Mouse (Mus musculus): Measurements from ENCODE around the gene Ifitm2. TPM values are rescaled to one million over a fixed set of nuclear protein-coding genes. Genes with fewer than 3 reads are reported as not detected.

Gene Ifitm2
- 45.2 and 55.6 TPM in 2 replicates for total RNA-seq (2014; rRNA removed)
- 240 and 270 TPM in 2 replicates for polyA plus RNA-seq (2015; fragmentation: Nextera tagmentation; extraction: Ambion mirVana)

- H3K27me3 ChIP-seq (ENCODE audit: insufficient read depth, low read length) = no peaks in the 10 kb centered on the region
- H3K36me3 ChIP-seq (ENCODE audit: insufficient read depth) = no peaks in the 10 kb centered on the region
- 25% methylated on average over 11 of the region's 11 CpGs for WGBS
- ATAC-seq (peak; percentile 79), DNase-seq (peak; percentile 51)
- H3K4me1 ChIP-seq (ENCODE audit: insufficient read depth) = no peaks in the 10 kb centered on the region
- peak within 1 kb of the TSS; percentile 47 for H3K4me2 ChIP-seq (ENCODE audit: low read depth)
- H3K4me3 ChIP-seq (ENCODE audit: low read depth, low read length) = peak within 1 kb of the TSS; percentile 29
- H3K27ac ChIP-seq (ENCODE audit: low read depth, low read length) = no peak within 1 kb of the TSS; the same call in 1 of the 2 replicates
- H3K9me3 ChIP-seq (ENCODE audit: low read length) = no peaks in the 10 kb centered on the region
- no peak for TF ChIP-seq CTCF (IDR thresholded peaks at IDR 0.05; ENCODE audit: low read depth)
- H3K9ac ChIP-seq = peak within 1 kb of the TSS; percentile 22; the same call in 1 of the 2 replicates
Observed at GRCm38 (mm10) chr7:140955758-140956555, at the start of gene Ifitm2, which contains the start of gene Gm45717. Gene Ifitm2, minus strand, starts transcription at chr7:140955987. Gene Gm45717, minus strand, starts transcription at chr7:140955937.

GRCm38 (mm10) chr7:141003248-141004010 lies 47.6 kb upstream of the Ifitm2 start:
- no peaks in the 10 kb centered on the region for H3K36me3 ChIP-seq (ENCODE audit: insufficient read depth)
- no peak overlapping the region for H3K4me3 ChIP-seq (ENCODE audit: low read depth, low read length)
- no peak for ATAC-seq
- no peaks in the 10 kb centered on the region for H3K9me3 ChIP-seq (ENCODE audit: low read length)
- no peak overlapping the region for H3K27ac ChIP-seq (ENCODE audit: low read depth, low read length)
- H3K9ac ChIP-seq = no peak overlapping the region
- H3K27me3 ChIP-seq (ENCODE audit: insufficient read depth, low read length) = no peaks in the 10 kb centered on the region
- no peak overlapping the region for H3K4me2 ChIP-seq (ENCODE audit: low read depth)
- WGBS = 82% methylated on average over 5 of the region's 5 CpGs
- no peak for DNase-seq
- no peak for TF ChIP-seq CTCF (IDR thresholded peaks at IDR 0.05; ENCODE audit: low read depth)
- no peaks in the 10 kb centered on the region for H3K4me1 ChIP-seq (ENCODE audit: insufficient read depth)

- no peak overlapping the region for H3K4me3 ChIP-seq (ENCODE audit: low read depth, low read length)
- no peaks in the 10 kb centered on the region for H3K9me3 ChIP-seq (ENCODE audit: low read length)
- DNase-seq = no peak
- H3K9ac ChIP-seq = no peak overlapping the region
- no peak for ATAC-seq
- no peak for TF ChIP-seq CTCF (IDR thresholded peaks at IDR 0.05; ENCODE audit: low read depth)
- H3K4me1 ChIP-seq (ENCODE audit: insufficient read depth) = no peaks in the 10 kb centered on the region
- WGBS = 76% methylated on average over 15 of the region's 15 CpGs
- no peak overlapping the region for H3K27ac ChIP-seq (ENCODE audit: low read depth, low read length)
- H3K4me2 ChIP-seq (ENCODE audit: low read depth) = no peak overlapping the region
- no peaks in the 10 kb centered on the region for H3K36me3 ChIP-seq (ENCODE audit: insufficient read depth)
- H3K27me3 ChIP-seq (ENCODE audit: insufficient read depth, low read length) = no peaks in the 10 kb centered on the region
Observed at GRCm38 (mm10) chr7:141000881-141001708, 45.3 kb upstream of the Ifitm2 start.

- no peaks in the 10 kb centered on the region for H3K9me3 ChIP-seq (ENCODE audit: low read length)
- H3K4me3 ChIP-seq (ENCODE audit: low read depth, low read length) = no peak overlapping the region
- TF ChIP-seq CTCF (IDR thresholded peaks at IDR 0.05; ENCODE audit: low read depth) = no peak
- 89% methylated on average over 11 of the region's 11 CpGs for WGBS
- ATAC-seq (no peak), DNase-seq (no peak)
- no peak overlapping the region for H3K27ac ChIP-seq (ENCODE audit: low read depth, low read length)
- no peak overlapping the region for H3K4me2 ChIP-seq (ENCODE audit: low read depth)
- H3K9ac ChIP-seq = no peak overlapping the region
- no peaks in the 10 kb centered on the region for H3K27me3 ChIP-seq (ENCODE audit: insufficient read depth, low read length)
- H3K4me1 ChIP-seq (ENCODE audit: insufficient read depth) = no peaks in the 10 kb centered on the region
- no peaks in the 10 kb centered on the region for H3K36me3 ChIP-seq (ENCODE audit: insufficient read depth)
Observed at GRCm38 (mm10) chr7:140998853-140999700, 43.3 kb upstream of the Ifitm2 start.

GRCm38 (mm10) chr7:140997817-140998216 lies 42.0 kb upstream of the Ifitm2 start:
- Histone ChIP-seq H3K9me3 (ENCODE audit: low read length) (no peaks in the 10 kb centered on the region), H3K27me3 (ENCODE audit: insufficient read depth, low read length) (no peaks in the 10 kb centered on the region), H3K4me2 (ENCODE audit: low read depth) (no peak overlapping the region), H3K4me1 (ENCODE audit: insufficient read depth) (no peaks in the 10 kb centered on the region), H3K9ac (no peak overlapping the region), H3K4me3 (ENCODE audit: low read depth, low read length) (no peak overlapping the region), H3K27ac (ENCODE audit: low read depth, low read length) (no peak overlapping the region), H3K36me3 (ENCODE audit: insufficient read depth) (no peaks in the 10 kb centered on the region)
- no peak for DNase-seq
- ATAC-seq = no peak
- 58% methylated on average over 1 of the region's 1 CpGs for WGBS
- no peak for TF ChIP-seq CTCF (IDR thresholded peaks at IDR 0.05; ENCODE audit: low read depth)

Measured in forebrain, postnatal 0 days (tissue).